Comparison of ENCODE assay signal across 13 mouse cellular contexts in genomic region chr7:34972990-34973440, GRCm38 (mm10).
DNase-seq lines count a peak whose midpoint lies in the region; ATAC-seq lines count a peak whose summit lies in the region.
"Had no signal": no experiment of that assay in that cellular context is flagged by ENCODE, and none has a peak within 500 bp of the region (broad histone marks: within the 10 kb centered on the region; RNA-seq: fewer than 3 reads in every experiment).

No protein-coding gene starts in this region.

- H3K9me3 ChIP-seq in forebrain, embryonic 14.5 days (replicated peaks; ENCODE audit: control insufficient read depth, low read length): no peaks in the 10 kb centered on the region
- H3K9me3 ChIP-seq in forebrain, embryonic 12.5 days: no peaks in the 10 kb centered on the region
- no peaks in the 10 kb centered on the region for H3K9me3 ChIP-seq in intestine, embryonic 15.5 days

- peak; percentile 22 for DNase-seq in forebrain, embryonic 14.5 days (ENCODE audit: low spot score)
- peak; percentile 15 for DNase-seq in layer of hippocampus, adult 9-11 months
- no peak for DNase-seq in layer of hippocampus, postnatal 25 days (ENCODE audit: extremely low spot score in 1 of 2, low spot score in 1 of 2)
- DNase-seq in NIH3T3 (ENCODE audit: low read depth): peak; percentile 81
- peak; percentile 28 for DNase-seq in heart, postnatal 4 days
- no peak for DNase-seq in cerebellum, adult 11-12 months
- DNase-seq: cerebellum, adult 11 months; kidney, postnatal 4 days; right cerebral cortex, postnatal 4 days had no signal

- no peak for ATAC-seq in forebrain, embryonic 14.5 days
- no peak for ATAC-seq in forebrain, embryonic 12.5 days (ENCODE audit: low FRiP score)
- ATAC-seq in intestine, embryonic 15.5 days: no peak
- ATAC-seq: activated CD4-positive, CD25-positive, alpha-beta regulatory T cell, adult 4 months had no signal

- H3K27ac ChIP-seq in forebrain, embryonic 14.5 days (ENCODE audit: low read depth, low read length): no peak overlapping the region
- no peak overlapping the region for H3K27ac ChIP-seq in forebrain, embryonic 12.5 days
- no peak overlapping the region for H3K27ac ChIP-seq in intestine, embryonic 15.5 days
- H3K27ac ChIP-seq: macrophage had no signal

- H3K4me2 ChIP-seq in forebrain, embryonic 14.5 days (ENCODE audit: low read length): no peak overlapping the region
- H3K4me2 ChIP-seq in forebrain, embryonic 12.5 days: no peak overlapping the region
- no peak overlapping the region for H3K4me2 ChIP-seq in intestine, embryonic 15.5 days (replicated peaks)

- no peak overlapping the region for H3K9ac ChIP-seq in forebrain, embryonic 14.5 days (ENCODE audit: low read length)
- H3K9ac ChIP-seq in forebrain, embryonic 12.5 days: no peak overlapping the region
- H3K9ac ChIP-seq in intestine, embryonic 15.5 days: no peak overlapping the region

- 65% methylated on average over 4 of the region's 4 CpGs for WGBS in forebrain, embryonic 14.5 days
- WGBS in forebrain, embryonic 12.5 days: 70% methylated on average over 4 of the region's 4 CpGs
- WGBS in intestine, embryonic 15.5 days: 57% methylated on average over 4 of the region's 4 CpGs

- no peaks in the 10 kb centered on the region for H3K27me3 ChIP-seq in forebrain, embryonic 14.5 days (replicated peaks; ENCODE audit: control insufficient read depth, insufficient read depth, low read length)
- no peaks in the 10 kb centered on the region for H3K27me3 ChIP-seq in forebrain, embryonic 12.5 days
- H3K27me3 ChIP-seq in intestine, embryonic 15.5 days (replicated peaks): no peaks in the 10 kb centered on the region

- no peaks in the 10 kb centered on the region for H3K36me3 ChIP-seq in forebrain, embryonic 14.5 days (ENCODE audit: control insufficient read depth, insufficient read depth, low read length)
- H3K36me3 ChIP-seq in forebrain, embryonic 12.5 days (replicated peaks): peaks cover 8% of the 10 kb centered on the region
- H3K36me3 ChIP-seq in intestine, embryonic 15.5 days: peaks cover 11% of the 10 kb centered on the region

- no peaks in the 10 kb centered on the region for H3K4me1 ChIP-seq in forebrain, embryonic 14.5 days (ENCODE audit: control insufficient read depth, insufficient read depth, low read length)
- 0 out of 2 replicates have a peak, but pooled peaks cover 7% of the 10 kb centered on the region for H3K4me1 ChIP-seq in forebrain, embryonic 12.5 days
- H3K4me1 ChIP-seq in intestine, embryonic 15.5 days (replicated peaks): 0 out of 2 replicates have a peak, but pooled peaks cover 5% of the 10 kb centered on the region

- no peak overlapping the region for H3K4me3 ChIP-seq in forebrain, embryonic 14.5 days (ENCODE audit: low read depth, low read length)
- H3K4me3 ChIP-seq in forebrain, embryonic 12.5 days (replicated peaks): no peak overlapping the region
- no peak overlapping the region for H3K4me3 ChIP-seq in intestine, embryonic 15.5 days (replicated peaks)

Comparison
In these comparisons a context has a peak if more than half of its experiments do, and no peak if none do; other contexts are left out.
1. DNase-seq: peak in forebrain, embryonic 14.5 days (single experiment), layer of hippocampus, adult 9-11 months (single experiment), NIH3T3 (single experiment) and heart, postnatal 4 days (single experiment); none in layer of hippocampus, postnatal 25 days (0 of 2) and cerebellum, adult 11-12 months (single experiment).